Mouse (Mus musculus) liver, embryonic 14.5 days (tissue): ENCODE results near the gene Bphl. TPM values are rescaled to one million over a fixed set of nuclear protein-coding genes. Genes with fewer than 3 reads are reported as not detected.

Source experiments
- ATAC-seq: fragments of 200-750 bp; cut with Nextera tagmentation; 2 replicates; pipeline ENCODE4 v1.8.0; 2017; ENCODE audit warnings: moderate number of reproducible peaks, mild to moderate bottlenecking, moderate library complexity; ENCODE audit not compliant: insufficient read depth
- DNase-seq, 3 experiments: peaks; one replicate each; pipeline ENCODE4 v3.0.0-alpha.2; 2012 to 2013; ENCODE audit warnings: low read depth in 3 of 3, low spot score in 3 of 3
- H3K27ac ChIP-seq: fragments of 300-500 bp; sonication (generic); 2 replicates; pipeline ENCODE4 v1.5.1; 2014; ENCODE audit warnings: moderate library complexity, mild to moderate bottlenecking, control low read depth, inconsistent platforms
- H3K27me3 ChIP-seq: fragments of 300-500 bp; sonication (generic); 2 replicates; pipeline ENCODE4 v1.6.1; 2014; ENCODE audit warnings: mild to moderate bottlenecking, low read length, moderate library complexity; ENCODE audit not compliant: control insufficient read depth, insufficient read depth
- H3K36me3 ChIP-seq: fragments of 300-500 bp; sonication (generic); replicated peaks from 2 replicates; pipeline ENCODE4 v1.6.1; 2014; ENCODE audit warnings: low read depth; ENCODE audit not compliant: control insufficient read depth, insufficient read depth
- H3K4me1 ChIP-seq, 2 experiments: fragments of 200-500 bp in 1 of 2; fragments of 300-500 bp in 1 of 2; sonication (generic) in 1 of 2; replicated peaks; 2 replicates each; pipeline ENCODE4 v1.6.1; 2012 to 2014; ENCODE audit warnings: antibody characterized with exemption in 1 of 2, inconsistent platforms in 1 of 2, low read length in 1 of 2; ENCODE audit not compliant: control insufficient read depth in 2 of 2, insufficient read depth in 2 of 2
- H3K4me2 ChIP-seq: fragments of 300-500 bp; sonication (generic); 2 replicates; pipeline ENCODE4 v1.6.1; 2014; ENCODE audit warnings: low read depth, mild to moderate bottlenecking, control low read depth, moderate library complexity
- H3K4me3 ChIP-seq, 2 experiments: fragments of 200-500 bp in 1 of 2; fragments of 300-500 bp in 1 of 2; sonication (generic) in 1 of 2; 2 replicates each; pipeline ENCODE4 v1.5.1; 2012 to 2014; ENCODE audit warnings: low read depth in 2 of 2, low read length in 2 of 2, mild to moderate bottlenecking in 2 of 2, control low read depth in 1 of 2, inconsistent platforms in 1 of 2, moderate library complexity in 1 of 2; ENCODE audit not compliant: insufficient read depth in 1 of 2
- H3K9ac ChIP-seq: fragments of 300-500 bp; sonication (generic); replicated peaks from 2 replicates; pipeline ENCODE4 v1.6.1; 2014; ENCODE audit warnings: mild to moderate bottlenecking, control low read depth, moderate library complexity
- H3K9me3 ChIP-seq: fragments of 300-500 bp; sonication (generic); 2 replicates; pipeline ENCODE4 v1.6.1; 2016; ENCODE audit warnings: low read length, mixed read lengths; ENCODE audit not compliant: control insufficient read depth
- CTCF ChIP-seq: IDR thresholded peaks from 2 replicates; pipeline ENCODE4 v1.5.1; 2016; ENCODE audit warnings: antibody characterized with exemption, low read depth, control low read depth
- EP300 ChIP-seq: IDR thresholded peaks from 2 replicates; pipeline ENCODE4 v1.6.1; 2016; ENCODE audit warnings: antibody characterized with exemption, low read depth
- WGBS: fragments of 180-500 bp; shearing (Covaris S2); extraction: QIAGEN DNeasy Blood & Tissue Kit; methylation state at CpG from one replicate; pipeline ENCODE4 v1.1.7; 2014; ENCODE audit not compliant: insufficient replicate concordance; 5-methylcytosine and 5-hydroxymethylcytosine counted together
- polyA plus RNA-seq, 2 experiments: library from polyadenylated mRNA; depleted of rRNA in 1 of 2; stranded (reverse) in 1 of 2; unstranded in 1 of 2; fragments of >200 nt; fragmentation: Nextera tagmentation in 1 of 2; extraction: Ambion mirVana in 1 of 2; gene quantifications; 2 replicates each; pipeline versions ENCODE4 v1.2.1 to v1.2.3; 2012 to 2014

Gene Bphl
- polyA plus RNA-seq, 2 experiments, result 21.9 to 36.6 TPM

DNA sequence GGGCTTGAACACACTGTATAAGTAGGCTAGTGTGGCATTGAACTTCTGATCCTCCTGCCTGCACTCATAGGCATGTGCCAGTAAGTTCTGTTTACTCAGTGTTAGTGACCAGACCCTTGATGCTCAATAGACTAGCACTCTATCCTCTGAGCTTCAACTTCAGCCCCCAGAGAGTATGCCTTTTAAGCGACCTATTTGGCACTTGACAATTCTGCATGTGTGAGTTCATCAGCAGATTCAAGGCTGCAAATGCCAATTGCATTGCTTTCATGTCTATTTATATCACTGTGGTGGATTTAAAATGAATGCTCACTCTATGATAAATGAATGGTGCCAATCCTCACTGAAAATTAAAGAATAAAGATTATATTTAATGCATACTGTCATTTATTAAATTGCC is 68.0 kb downstream of the Bphl start:
- H3K9ac ChIP-seq, result no peak overlapping the region
- no peak overlapping the region for H3K4me2 ChIP-seq
- H3K9me3 ChIP-seq, result peaks cover 3% of the 10 kb centered on the region; the same call in 1 of the 2 replicates
- no peaks in the 10 kb centered on the region for H3K27me3 ChIP-seq
- H3K4me1 ChIP-seq, result peaks cover 16 to 17% of the 10 kb centered on the region in 2 experiments
- ATAC-seq (no peak), DNase-seq (no peak)
- 45% methylated on average over 1 of the region's 1 CpGs for WGBS
- TF ChIP-seq EP300 (no peak), CTCF (no peak)
- H3K36me3 ChIP-seq, result no peaks in the 10 kb centered on the region
- H3K4me3 ChIP-seq, result no peak overlapping the region
- no peak overlapping the region for H3K27ac ChIP-seq

- H3K36me3 ChIP-seq, result no peaks in the 10 kb centered on the region
- H3K4me3 ChIP-seq, result no peak overlapping the region
- ATAC-seq, result no peak
- TF ChIP-seq EP300 (no peak), CTCF (no peak)
- 71% methylated on average over 2 of the region's 2 CpGs for WGBS
- H3K9me3 ChIP-seq, result peaks cover 3% of the 10 kb centered on the region; the same call in 1 of the 2 replicates
- no peaks in the 10 kb centered on the region for H3K27me3 ChIP-seq
- no peak overlapping the region for H3K4me2 ChIP-seq
- H3K9ac ChIP-seq, result no peak overlapping the region
- no peak for DNase-seq
- peaks cover 10 to 11% of the 10 kb centered on the region in 2 experiments for H3K4me1 ChIP-seq
- H3K27ac ChIP-seq, result no peak overlapping the region
Measured at GRCm38 (mm10) chr13:34106256-34106655, 68.9 kb downstream of the Bphl start.

- Histone ChIP-seq H3K4me3 (no peak overlapping the region), H3K4me1 (peaks cover 2 to 5% of the 10 kb centered on the region in 2 experiments), H3K4me2 (no peak overlapping the region), H3K9me3 (peaks cover 3% of the 10 kb centered on the region; the same call in 1 of the 2 replicates), H3K27ac (no peak overlapping the region), H3K36me3 (no peaks in the 10 kb centered on the region), H3K27me3 (no peaks in the 10 kb centered on the region), H3K9ac (no peak overlapping the region)
- WGBS, result 93% methylated on average over 1 of the region's 1 CpGs
- TF ChIP-seq CTCF (no peak), EP300 (no peak)
- DNase-seq (no peak), ATAC-seq (no peak)
Measured at GRCm38 (mm10) chr13:34106999-34107398, 69.6 kb downstream of the Bphl start.

- no peak overlapping the region for H3K9ac ChIP-seq
- 54% methylated on average over 4 of the region's 4 CpGs for WGBS
- no peak for ATAC-seq
Measured at GRCm38 (mm10) chr13:34109035-34109676, 71.8 kb downstream of the Bphl start.

GRCm38 (mm10) chr13:34109677-34110058 is 72.3 kb downstream of the Bphl start:
- no peaks in the 10 kb centered on the region for H3K36me3 ChIP-seq
- no peak overlapping the region for H3K27ac ChIP-seq
- TF ChIP-seq CTCF (no peak), EP300 (no peak)
- no peaks in the 10 kb centered on the region for H3K27me3 ChIP-seq
- no peak for ATAC-seq
- 0 out of 4 replicates have a peak, but pooled peaks cover 0 to 2% of the 10 kb centered on the region in 2 experiments for H3K4me1 ChIP-seq
- no peak overlapping the region for H3K9ac ChIP-seq
- no peak overlapping the region for H3K4me3 ChIP-seq
- no peaks in the 10 kb centered on the region for H3K9me3 ChIP-seq
- no peak overlapping the region for H3K4me2 ChIP-seq
- WGBS, result 66% methylated on average over 4 of the region's 4 CpGs
- no peak for DNase-seq

More at GRCm38 (mm10) chr13:34109035-34109676, 71.8 kb downstream of the Bphl start:
- TF ChIP-seq EP300 (no peak), CTCF (no peak)
- no peak overlapping the region for H3K4me2 ChIP-seq
- peaks cover 1% of the 10 kb centered on the region; the same call in 1 of the 2 replicates for H3K9me3 ChIP-seq
- H3K36me3 ChIP-seq, result no peaks in the 10 kb centered on the region
- H3K27ac ChIP-seq, result no peak overlapping the region
- H3K27me3 ChIP-seq, result no peaks in the 10 kb centered on the region
- 0 out of 4 replicates have a peak, but pooled peaks cover 0 to 2% of the 10 kb centered on the region in 2 experiments for H3K4me1 ChIP-seq
- no peak for DNase-seq
- no peak overlapping the region for H3K4me3 ChIP-seq
